Mouse (Mus musculus): ENCODE measurements around the gene Apbb2.

The Apbb2 gene

GRCm38 (mm10) chr5:66618597-66618996 is at the start of gene Apbb2:
Gene Apbb2, minus strand, starts transcription at chr5:66618784.
- peak; percentile 96 for DNase-seq (ENCODE audit: low spot score)

DNA sequence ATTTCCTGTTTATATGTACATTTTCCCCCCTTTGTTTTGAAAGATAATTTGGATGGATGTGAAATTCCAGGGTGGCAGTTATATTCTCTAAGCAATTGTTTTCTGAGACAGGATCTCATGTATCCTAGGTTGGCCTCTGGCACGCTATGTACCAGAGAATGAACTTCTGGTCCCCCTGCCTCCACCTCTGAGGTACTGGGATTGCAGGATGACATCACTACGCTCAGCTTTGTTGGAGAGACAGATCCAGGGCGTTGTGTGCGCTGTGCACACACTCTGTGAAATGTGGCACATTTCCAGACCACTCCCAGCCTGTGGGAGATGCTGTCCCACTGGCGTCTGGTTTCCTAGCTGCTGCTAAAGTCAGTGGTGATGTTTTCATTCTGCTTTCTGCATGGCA is 35.6 kb upstream of the Apbb2 start:
- no peak for DNase-seq (ENCODE audit: low spot score)

DNA sequence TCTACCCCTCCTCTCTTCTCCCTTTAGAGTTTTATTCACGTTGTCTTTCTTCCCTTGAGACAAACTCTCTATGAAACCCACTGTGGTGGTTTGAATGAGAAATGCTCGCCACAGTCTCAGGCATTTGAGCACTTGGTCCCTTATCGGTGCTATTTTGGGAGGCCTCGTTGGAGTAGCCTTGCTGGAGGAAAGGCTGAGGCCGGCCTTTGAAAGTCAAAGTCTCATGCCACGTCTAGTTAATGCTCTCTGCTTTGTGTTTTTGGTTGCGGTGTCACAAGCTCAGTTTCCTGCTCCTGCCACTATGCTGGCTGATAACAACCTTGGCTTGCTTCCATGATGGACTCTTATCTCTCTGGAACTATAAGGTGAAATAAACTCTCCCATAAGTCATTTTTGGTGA is 28.9 kb upstream of the Apbb2 start:
- no peak for DNase-seq (ENCODE audit: low spot score)

DNA sequence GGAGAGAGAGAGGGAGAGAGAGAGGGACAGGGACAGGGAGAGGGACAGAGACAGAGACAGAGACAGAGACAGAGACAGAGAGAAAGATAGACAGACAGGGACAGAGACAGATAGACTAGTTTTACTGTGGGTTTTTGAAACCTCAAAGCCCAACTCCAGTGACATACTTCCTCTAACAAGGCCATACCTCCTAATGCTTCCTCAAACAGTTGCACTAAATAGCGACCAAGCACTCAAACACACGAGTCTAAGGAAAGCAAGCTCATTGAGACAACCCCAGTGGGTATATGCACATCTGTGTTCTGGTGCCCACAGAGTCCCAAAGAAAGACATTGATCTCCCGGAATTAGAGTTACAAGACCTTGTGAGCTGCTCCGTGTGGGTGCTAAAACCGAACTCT is 24.7 kb upstream of the Apbb2 start:
- no peak for DNase-seq (ENCODE audit: low spot score)

GRCm38 (mm10) chr5:66642156-66642555 is 23.6 kb upstream of the Apbb2 start:
- no peak for DNase-seq (ENCODE audit: low spot score)

- DNase-seq (ENCODE audit: low spot score), result no peak
Observed at GRCm38 (mm10) chr5:66635459-66636079, 17.0 kb upstream of the Apbb2 start.

GRCm38 (mm10) chr5:66627805-66628204 is 9.2 kb upstream of the Apbb2 start:
- no peak for DNase-seq (ENCODE audit: low spot score)

DNA sequence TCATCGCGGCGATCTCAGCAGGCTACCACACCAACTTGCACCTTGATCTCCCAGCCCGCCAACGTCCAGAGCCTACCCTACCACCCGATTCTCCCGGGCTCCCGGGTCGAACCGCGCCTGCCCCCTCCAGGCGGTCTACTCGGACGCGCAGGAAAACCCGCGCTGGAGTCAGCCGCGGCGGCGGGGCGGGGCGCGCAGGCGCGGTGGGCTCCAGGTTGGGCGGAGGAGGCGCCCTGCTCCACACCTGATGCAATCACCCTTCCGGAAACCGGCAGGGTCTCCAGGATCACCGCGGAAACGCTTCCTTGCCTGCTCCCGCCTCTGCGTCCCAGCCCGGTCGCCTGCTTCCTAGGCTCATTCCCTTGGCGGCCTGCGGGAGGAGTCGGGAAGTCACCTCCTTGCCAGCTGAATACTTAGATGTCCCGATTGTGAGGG is 1.6 kb upstream of the Apbb2 start:
- peak; percentile 61 for DNase-seq (ENCODE audit: low spot score)

GRCm38 (mm10) chr5:66619675-66620074 is 1.1 kb upstream of the Apbb2 start:
- no peak for DNase-seq (ENCODE audit: low spot score)

GRCm38 (mm10) chr5:66619195-66619594 is 611 bp upstream of the Apbb2 start:
- no peak for DNase-seq (ENCODE audit: low spot score)

DNA sequence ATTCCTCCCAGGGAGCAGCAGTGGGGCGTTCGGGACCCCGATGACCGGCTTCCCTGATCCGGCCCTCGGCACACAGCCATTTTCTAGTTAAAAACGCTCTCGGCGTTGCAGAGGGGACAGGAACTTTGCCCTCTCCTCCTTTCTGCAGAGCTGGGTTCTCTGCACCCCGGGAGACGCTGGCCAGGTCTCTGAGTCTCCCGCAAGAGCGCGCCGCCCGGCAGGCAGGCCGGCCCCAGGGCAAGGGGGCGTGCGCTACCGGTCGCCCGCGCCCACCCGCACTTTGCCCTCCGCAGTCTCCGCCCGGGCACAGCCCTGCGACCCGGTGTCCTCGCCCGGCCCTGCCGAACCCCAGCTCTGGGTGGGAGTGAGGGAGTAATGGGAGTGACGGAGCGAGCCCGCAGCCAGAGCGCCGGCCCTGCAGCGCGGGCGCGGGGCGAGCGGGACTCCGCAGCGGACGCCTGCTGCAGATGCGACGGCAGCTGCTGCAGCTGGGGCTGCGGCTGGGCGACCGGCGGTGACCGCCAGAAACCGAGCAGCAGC is 593 bp downstream of the Apbb2 start:
- DNase-seq (ENCODE audit: low spot score), result no peak

DNA sequence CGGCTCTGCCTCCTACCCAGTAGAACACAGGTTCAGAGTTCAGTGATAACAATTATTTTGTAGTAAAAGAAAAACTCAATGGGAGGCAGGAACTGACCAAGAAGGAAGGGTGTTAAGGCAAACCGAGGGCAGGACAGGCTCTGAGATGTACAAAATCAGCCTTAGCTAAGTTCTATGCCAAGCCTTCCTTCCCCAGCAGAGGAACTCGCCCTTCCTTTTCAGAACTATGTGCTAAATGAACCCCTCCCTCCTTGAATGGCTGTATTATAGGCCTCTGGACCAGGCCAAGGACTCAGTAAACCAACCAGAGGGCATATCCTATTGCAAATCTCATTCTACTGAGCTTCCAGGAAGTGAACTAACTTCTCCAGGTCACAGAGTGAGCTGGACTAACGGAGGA is 3.6 kb downstream of the Apbb2 start:
- DNase-seq (ENCODE audit: low spot score), result no peak

- no peak for DNase-seq (ENCODE audit: low spot score)
Observed at GRCm38 (mm10) chr5:66613725-66614124, 4.9 kb downstream of the Apbb2 start.

GRCm38 (mm10) chr5:66612964-66613363 is 5.6 kb downstream of the Apbb2 start:
- no peak for DNase-seq (ENCODE audit: low spot score)

DNA sequence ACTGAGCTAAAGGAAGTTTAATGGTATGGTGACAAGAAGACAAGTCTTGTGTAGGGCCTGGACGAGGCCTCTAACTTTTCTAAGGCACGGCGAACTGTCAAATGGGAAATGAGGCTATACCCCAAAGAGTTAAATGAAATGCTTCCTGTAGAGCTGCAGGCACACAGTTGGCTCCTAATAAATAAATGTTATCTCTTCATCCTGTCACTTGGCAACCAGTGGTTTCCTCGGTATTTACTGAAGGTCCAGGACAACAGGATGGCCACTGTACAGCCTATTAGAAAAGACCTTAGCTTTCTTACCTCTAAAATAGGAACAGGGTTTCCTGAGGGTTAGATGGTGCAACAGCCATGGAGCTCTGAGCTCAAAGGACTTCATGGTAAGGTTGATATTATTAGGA is 6.7 kb downstream of the Apbb2 start:
- DNase-seq (ENCODE audit: low spot score), result no peak

DNA sequence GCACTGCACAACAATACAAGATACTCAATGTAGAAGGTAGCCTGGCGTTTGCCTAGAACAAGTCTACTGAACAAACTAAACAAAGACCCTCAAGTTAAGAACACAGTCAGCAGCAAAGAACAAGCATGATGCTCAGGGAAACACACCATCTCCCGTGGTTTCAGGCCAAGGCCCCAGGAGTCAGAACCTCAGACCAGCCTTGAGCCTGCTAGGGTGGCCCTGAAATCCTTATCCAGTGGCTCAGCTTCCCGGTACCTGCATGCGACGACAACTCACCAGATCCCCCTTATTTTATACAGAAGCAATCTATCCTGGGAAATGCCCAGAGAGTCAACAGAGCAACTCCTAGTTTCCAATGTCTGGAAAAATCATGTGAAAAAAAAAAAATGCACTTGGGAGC is 7.2 kb downstream of the Apbb2 start:
- DNase-seq (ENCODE audit: low spot score), result no peak

DNA sequence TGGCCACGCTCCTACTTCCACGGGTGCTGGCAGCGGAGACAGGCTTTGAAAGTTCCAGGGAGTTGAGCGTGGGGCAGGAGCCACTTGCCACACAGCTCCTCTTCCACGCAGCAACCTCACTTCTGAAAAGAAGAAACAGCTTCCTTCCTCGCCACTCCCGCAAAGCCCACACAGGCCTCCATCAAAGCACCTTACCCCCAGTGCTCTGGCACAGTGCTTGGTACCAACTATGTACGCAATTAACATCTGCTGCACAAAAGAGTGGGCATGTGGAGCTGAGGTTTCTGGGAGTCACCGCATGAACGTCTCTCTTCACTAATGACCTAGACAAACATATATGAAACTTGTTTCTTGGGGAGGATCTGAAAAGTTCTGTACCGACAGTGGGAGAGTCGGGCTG is 8.3 kb downstream of the Apbb2 start:
- no peak for DNase-seq (ENCODE audit: low spot score)

GRCm38 (mm10) chr5:66609306-66609705 is 9.3 kb downstream of the Apbb2 start:
- no peak for DNase-seq (ENCODE audit: low spot score)

DNA sequence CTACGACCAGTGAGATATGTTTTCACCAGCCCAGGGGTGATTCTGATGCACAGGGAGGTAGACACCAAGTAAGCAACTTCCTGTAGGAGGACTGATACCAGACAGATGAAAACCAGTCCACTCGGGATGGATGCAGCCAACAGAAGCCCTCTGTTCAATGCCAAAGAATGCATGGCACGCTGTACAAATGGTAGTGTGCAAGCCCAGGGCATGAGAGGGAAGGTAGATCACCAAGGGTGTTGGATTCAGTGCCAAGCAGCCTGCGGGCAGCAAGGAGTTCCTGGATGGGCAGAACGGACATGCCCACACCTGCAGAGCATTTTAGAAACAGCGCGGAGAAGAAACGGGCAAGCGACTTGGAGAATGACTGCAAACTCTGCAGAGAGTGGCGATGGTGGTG is 10.8 kb downstream of the Apbb2 start:
- DNase-seq (ENCODE audit: low spot score), result no peak

DNA sequence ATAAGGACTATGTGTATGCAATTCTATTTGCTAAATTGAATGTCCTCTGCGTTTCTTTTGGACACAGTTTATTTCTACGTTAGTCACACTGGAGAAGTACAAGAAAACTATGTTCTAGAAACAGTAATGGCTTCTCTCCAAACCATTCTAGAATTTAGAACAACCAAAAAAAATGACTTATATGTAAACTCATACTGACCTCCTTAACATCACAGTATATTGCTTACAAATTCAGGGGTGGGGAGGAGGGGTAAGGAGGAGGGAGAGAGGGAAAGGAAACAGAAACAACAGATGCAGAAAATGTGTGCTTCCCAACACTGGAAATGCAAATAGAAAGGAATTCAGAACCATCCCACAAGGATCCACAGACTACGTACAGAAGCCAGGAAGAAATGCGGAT is 11.4 kb downstream of the Apbb2 start:
- DNase-seq (ENCODE audit: low spot score), result no peak

- no peak for DNase-seq (ENCODE audit: low spot score)
Observed at GRCm38 (mm10) chr5:66605636-66606035, 12.9 kb downstream of the Apbb2 start.

GRCm38 (mm10) chr5:66604423-66604822 is 14.2 kb downstream of the Apbb2 start:
- no peak for DNase-seq (ENCODE audit: low spot score)

GRCm38 (mm10) chr5:66603746-66604145 is 14.8 kb downstream of the Apbb2 start:
- no peak for DNase-seq (ENCODE audit: low spot score)

GRCm38 (mm10) chr5:66603223-66603622 is 15.4 kb downstream of the Apbb2 start:
- DNase-seq (ENCODE audit: low spot score), result no peak
